Mouse (Mus musculus) left cerebral cortex, adult 2 months (tissue): Measurements from ENCODE around the gene Chrna9. TPM values are rescaled to one million over a fixed set of nuclear protein-coding genes. Genes with fewer than 3 reads are reported as not detected.

Source experiments
- DNase-seq, 2 experiments: peaks; one replicate each; pipeline ENCODE4 v3.0.0; 2021 to 2022; ENCODE audit warnings: low spot score in 2 of 2, mixed read lengths in 1 of 2; ENCODE audit errors: extremely low spot score in 1 of 2
- H3K27ac ChIP-seq: fragments of 200-600 bp; 2 replicates; pipeline ENCODE4 v1.8.1; 2022
- H3K4me3 ChIP-seq: fragments of 200-600 bp; 2 replicates; pipeline ENCODE4 v1.8.1; 2022
- CTCF ChIP-seq: fragments of 200-600 bp; IDR thresholded peaks from 2 replicates; pipeline ENCODE4 v1.8.1; 2022; ENCODE audit warnings: antibody characterized with exemption, mild to moderate bottlenecking, moderate library complexity
- intact Hi-C: fragments of 180-260 bp; cut with DNase I; formaldehyde crosslinking; loops from one replicate; pipeline ENCODE4 v1.15.1; 2025
- microRNA-seq, 2 experiments: library from miRNA; unstranded; fragments of <30 nt; microRNA quantifications; one replicate each; pipeline ENCODE4 v1.2.0; 2021
- total RNA-seq, 2 experiments: library from RNA; stranded (reverse); gene quantifications; 2 replicates each; pipeline ENCODE4 v1.2.3; 2021

Chrna9 gene
- total RNA-seq, 2 experiments from 2014 or later = not detected

DNA sequence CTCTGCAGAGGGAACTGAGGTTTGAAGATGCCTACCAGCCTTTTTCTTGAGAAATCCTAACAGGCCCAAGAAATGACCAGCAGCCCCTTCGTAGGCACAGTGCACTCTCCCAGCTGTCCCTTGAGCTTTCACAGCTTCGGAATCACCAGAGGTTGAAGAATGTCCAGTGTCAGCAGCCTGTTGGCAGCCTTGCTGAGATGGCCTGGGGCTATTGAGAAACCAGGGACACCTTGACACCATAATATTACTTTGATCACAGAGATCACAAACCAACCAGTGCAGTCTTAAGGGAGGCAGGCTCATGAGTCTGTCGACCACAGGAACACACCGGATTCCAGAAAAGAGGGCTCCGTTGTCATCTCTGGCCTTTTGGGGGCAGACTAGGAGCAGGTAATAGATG is 66.5 kb downstream of the Chrna9 start:
- TF ChIP-seq CTCF = no peak
- DNase-seq = no peak
- no peak overlapping the region for H3K4me3 ChIP-seq
- intact Hi-C loops = no loop called here
- no peak overlapping the region for H3K27ac ChIP-seq

DNA sequence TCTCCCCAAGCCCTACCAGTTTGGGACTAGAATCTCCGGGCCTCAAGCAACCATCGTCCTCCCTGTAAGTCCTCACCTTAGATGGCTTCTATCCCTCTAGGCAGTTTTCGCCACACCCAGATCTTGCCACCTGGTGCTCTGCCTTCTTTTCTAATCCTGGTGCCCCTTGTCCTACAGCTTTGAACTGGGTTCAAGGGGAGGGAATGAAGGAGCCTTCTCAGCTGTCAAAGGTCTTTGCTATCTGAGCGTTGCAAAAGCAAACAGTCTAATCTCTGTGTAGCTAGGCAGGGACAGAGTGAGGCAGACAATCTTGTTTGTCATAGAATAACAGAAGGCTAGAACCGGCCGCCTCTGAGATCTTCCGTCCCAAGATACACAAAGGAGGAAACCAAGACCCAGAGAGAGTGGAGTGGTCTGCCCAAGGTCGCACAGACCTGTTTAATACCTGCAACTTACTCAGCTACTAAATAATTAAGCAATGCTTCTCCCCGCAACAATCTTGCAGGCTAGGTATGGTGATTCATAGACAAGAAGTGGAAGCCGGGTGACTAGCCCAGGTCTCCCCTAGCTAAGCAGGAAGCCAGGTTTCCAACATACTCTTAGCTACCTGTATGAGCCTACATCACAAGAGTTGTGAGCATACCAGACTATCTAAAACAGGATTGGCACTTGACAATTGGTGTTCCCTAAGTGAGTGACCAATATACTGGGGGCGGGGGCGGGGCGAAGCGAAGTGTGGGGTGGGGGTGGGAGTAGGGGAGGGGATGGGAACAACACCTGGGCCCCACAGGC is 69.6 kb downstream of the Chrna9 start, which contains the start of gene 9130230L23Rik:
Gene 9130230L23Rik (minus strand): TSS at position 152 of the 792 bp plus-strand sequence.
- intact Hi-C loops = no loop called here
- Histone ChIP-seq H3K4me3 (no peak within 1 kb of the TSS), H3K27ac (no peak within 1 kb of the TSS)
- TF ChIP-seq CTCF = no peak
- no peak for DNase-seq

DNA sequence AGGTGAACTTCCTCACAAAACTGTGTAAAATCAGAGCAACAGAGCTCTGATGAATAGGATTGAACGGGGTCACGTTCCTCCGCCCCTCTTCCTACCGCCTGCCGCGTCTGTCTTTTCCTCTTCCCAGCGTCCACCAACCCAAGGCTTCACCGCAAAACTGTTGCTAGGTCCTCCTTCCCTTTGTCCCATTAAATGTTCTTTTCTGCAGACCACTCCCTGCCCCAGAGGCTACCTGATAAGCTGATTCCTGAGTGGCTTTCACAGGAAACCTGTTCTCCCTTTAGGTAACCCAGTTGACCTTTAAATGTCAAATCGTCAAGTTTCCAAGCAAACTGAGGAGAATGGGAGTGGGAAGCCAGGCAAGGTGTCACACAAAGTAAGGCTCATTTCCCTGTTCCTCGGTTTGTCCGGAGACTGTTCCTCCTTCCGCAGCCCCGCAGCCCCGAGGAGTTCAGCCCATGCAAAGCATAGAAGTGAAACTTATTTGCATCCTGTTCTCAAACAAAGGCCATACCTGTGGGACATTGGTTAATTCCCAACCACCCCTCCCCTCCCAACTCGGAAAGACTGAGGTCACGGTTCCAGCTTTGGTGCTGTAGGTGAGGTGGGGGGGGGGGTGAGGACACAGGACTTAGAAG is 70.4 kb downstream of the Chrna9 start:
- Histone ChIP-seq H3K27ac (no peak overlapping the region), H3K4me3 (no peak overlapping the region)
- intact Hi-C loops = no loop called here
- DNase-seq = no peak
- TF ChIP-seq CTCF = no peak

DNA sequence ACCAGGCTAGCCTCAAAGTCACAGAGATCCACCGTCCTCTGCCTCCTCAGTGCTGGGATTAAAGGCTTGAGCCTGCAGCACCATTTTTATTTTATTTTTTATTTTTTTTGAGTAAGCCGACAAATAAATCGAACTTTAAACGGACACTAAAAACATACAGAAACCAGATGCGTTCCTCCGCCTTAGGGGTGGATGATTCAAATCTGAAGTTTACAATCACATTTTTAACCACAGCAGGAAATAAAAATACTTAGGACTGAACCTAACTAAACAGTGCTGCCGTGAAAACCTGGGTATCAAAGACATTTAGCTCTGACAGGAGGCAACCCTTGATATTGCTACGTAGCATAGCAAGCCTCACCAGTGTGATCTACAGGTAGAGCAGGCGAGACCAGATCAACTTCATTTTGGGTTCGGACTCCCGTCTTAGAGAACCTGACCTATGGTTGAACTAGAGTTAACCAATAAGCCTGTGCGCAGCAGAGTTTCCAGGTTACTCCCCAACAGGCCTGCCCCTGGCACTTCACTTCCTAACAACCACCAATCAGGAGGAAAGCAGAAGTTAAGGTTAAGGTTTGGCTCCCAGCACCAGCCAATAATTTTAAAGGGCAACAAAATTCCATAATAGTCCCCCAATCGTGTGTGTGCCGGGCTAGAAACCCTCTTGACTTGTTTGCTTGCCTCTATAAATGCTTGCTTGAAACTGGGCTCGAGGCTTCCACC is 73.7 kb downstream of the Chrna9 start:
- Histone ChIP-seq H3K27ac (no peak overlapping the region), H3K4me3 (no peak overlapping the region)
- intact Hi-C loops = no loop called here
- DNase-seq = no peak
- no peak for TF ChIP-seq CTCF

DNA sequence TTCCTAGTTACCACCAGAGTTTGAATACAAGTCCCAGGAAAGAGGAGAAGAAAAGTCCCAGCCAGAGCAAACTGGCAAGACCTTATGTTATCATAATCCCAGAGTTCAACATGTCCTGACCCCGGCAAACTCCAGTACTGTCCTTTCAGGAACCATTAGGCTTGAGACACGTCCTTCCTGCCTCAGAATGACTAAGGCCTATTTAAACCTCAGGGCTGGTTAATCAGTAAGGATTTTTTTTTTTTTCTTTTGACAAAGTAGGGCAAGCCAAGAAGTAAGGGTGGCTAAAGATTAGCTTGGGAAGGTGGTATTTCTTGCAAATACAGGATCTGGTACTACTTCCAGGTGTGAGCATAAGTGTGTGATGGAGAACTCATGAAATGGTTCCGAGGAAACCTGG is 79.3 kb downstream of the Chrna9 start:
- no peak overlapping the region for H3K27ac ChIP-seq
- intact Hi-C loops = no loop called here
- DNase-seq = no peak
- no peak overlapping the region for H3K4me3 ChIP-seq
- TF ChIP-seq CTCF = no peak

DNA sequence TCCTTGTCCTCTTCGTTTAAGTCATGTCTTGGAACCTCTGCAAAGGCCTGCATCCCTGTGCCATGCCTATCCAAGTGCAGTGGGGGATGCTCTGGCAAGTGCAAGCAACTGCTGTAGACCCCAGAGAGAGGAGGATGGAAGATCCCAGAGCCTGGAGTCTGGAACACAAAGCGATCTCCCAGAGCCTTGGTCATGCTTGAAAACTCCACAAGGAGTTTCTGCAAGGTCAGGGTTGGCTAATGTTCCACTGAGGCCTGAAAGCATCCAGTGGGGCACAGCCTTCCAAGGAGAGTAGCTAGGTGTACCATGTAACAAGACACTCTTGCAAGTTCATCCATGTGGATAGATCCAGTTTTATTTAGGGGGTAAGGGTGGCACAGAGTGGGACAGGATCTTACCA is 79.7 kb downstream of the Chrna9 start:
- no peak for DNase-seq
- TF ChIP-seq CTCF = no peak
- intact Hi-C loops = no loop called here
- H3K27ac ChIP-seq = no peak overlapping the region
- H3K4me3 ChIP-seq = no peak overlapping the region

DNA sequence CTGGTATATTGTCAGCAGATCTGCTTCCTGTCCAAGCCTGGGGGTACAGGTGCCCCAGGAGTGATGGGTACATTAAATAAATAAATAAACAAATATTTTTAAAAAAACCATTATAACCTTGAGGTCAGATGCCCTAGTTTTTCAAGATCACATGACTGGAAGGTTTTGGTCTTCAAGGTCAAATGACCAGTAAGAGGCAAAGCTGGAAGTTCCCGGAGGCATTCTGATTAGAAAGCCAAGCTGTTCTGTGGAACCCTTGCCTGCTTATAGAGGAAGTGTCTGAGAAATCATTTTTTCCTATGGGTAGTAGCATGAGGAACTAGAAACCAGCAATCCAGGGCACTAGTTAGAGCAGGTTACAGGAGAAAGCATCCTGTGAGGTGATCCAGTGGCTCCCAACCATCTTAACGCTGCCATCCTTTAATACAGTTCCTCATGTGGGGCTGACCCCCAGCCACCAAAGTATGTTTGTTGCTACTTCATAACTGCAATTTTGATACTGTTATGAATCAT is 80.8 kb downstream of the Chrna9 start:
- H3K27ac ChIP-seq = no peak overlapping the region
- H3K4me3 ChIP-seq = no peak overlapping the region
- DNase-seq = no peak
- TF ChIP-seq CTCF = no peak
- intact Hi-C loops = no loop called here

DNA sequence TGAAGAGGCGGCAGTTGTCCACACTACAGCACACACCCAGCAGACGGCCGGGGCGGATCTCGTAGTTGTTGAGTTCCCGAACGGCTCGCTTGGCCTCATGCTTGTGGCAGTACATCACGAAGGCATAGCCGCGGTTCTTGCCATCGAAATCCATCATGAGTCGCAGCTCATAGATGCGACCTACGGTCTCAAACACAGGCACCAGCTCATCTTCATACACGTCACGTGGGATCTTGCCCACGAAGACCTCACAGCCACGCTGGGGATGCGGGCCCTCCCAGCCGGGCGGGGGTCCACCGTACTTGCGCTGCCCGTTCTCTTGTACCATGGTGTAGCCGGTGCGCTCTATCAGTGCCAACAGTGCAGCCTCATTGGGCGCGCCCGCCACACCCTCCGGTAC is 92.1 kb downstream of the Chrna9 start:
- H3K27ac ChIP-seq = no peak overlapping the region
- no peak for TF ChIP-seq CTCF
- intact Hi-C loops = no loop called here
- no peak overlapping the region for H3K4me3 ChIP-seq
- DNase-seq = no peak

Small RNAs within 50 kb of the gene (microRNA-seq; reads per million reads assigned to microRNA genes)
- 0 reads per million in 2 experiments for gene Gm25952

Other genes starting within 250 kb of the Chrna9 start
- 10 to 100 TPM; 77.8 to 79.1 TPM for gene Pds5a, start 236.6 kb upstream of the Chrna9 start, total RNA-seq
- 1 to 10 TPM; 6.4 to 7.7 TPM for gene N4bp2, start 171.4 kb upstream of the Chrna9 start, total RNA-seq
- under 1 TPM; 0.63 to 0.84 TPM for gene Rhoh, start 73.7 kb upstream of the Chrna9 start, total RNA-seq
- not detected for gene 9130230L23Rik, start 69.4 kb downstream of the Chrna9 start, total RNA-seq
- 1 to 10 TPM; 1.2 to 1.5 TPM for gene Rbm47, start 238.2 kb downstream of the Chrna9 start, total RNA-seq